Mouse (Mus musculus): ENCODE results near the gene Ube2s.
"Not testable (repeated sequence)": the region's sequence is repeated elsewhere in the genome, so short reads cannot be mapped to it uniquely, and the experiment has no call there.

- not testable (repeated sequence) for TF ChIP-seq CTCF, POLR2A (IDR thresholded peaks at IDR 0.05; ENCODE audit: extremely low read depth, insufficient read depth, low read length)
These were observed 8.5 kb upstream of the Ube2s start for GRCm38 (mm10) chr7:4820925-4821324.
